Mouse (Mus musculus) kidney, adult 2 months (tissue): Measurements from ENCODE around the gene Gm17622.

Source experiments
- CTCF ChIP-seq: fragments of 200-500 bp; conservative IDR thresholded peaks from 2 replicates; pipeline ENCODE4 v1.5.1; 2011; ENCODE audit warnings: low read depth, mild to moderate bottlenecking, control low read depth, low read length, moderate library complexity, mixed read lengths; ENCODE audit not compliant: insufficient read depth, insufficient read length
- POLR2A ChIP-seq: fragments of 200-500 bp; IDR thresholded peaks from one replicate; pipeline ENCODE4 v1.6.1; 2011; ENCODE audit warnings: low read depth, low read length, control low read depth

GRCm38 (mm10) chr13:96451386-96452140, 39.0 kb upstream of the Gm17622 start:
- TF ChIP-seq CTCF (no peak), POLR2A (no peak)
